Mouse (Mus musculus) embryonic facial prominence, embryonic 14.5 days (tissue): Measurements from ENCODE around the gene Nelfb. TPM values are rescaled to one million over a fixed set of nuclear protein-coding genes. Genes with fewer than 3 reads are reported as not detected.
A peak's percentile ranks its signal among the peaks of the same experiment; 100 is the strongest.

Experiments
- ATAC-seq: fragments of 200-750 bp; cut with Nextera tagmentation; 2 replicates; pipeline ENCODE4 v1.8.0; 2017; ENCODE audit warnings: low read depth, moderate number of reproducible peaks, moderate TSS enrichment
- DNase-seq: peaks from one replicate; pipeline ENCODE4 v3.0.0-alpha.2; 2015; ENCODE audit warnings: low spot score
- H3K27ac ChIP-seq: fragments of 300-500 bp; sonication (generic); replicated peaks from 2 replicates; pipeline ENCODE4 v1.5.1; 2014; ENCODE audit warnings: low read depth, mild to moderate bottlenecking, low read length, moderate library complexity
- H3K27me3 ChIP-seq: fragments of 300-500 bp; sonication (generic); replicated peaks from 2 replicates; pipeline ENCODE4 v1.6.1; 2014; ENCODE audit warnings: low read length; ENCODE audit not compliant: control insufficient read depth, insufficient read depth
- H3K36me3 ChIP-seq: fragments of 300-500 bp; sonication (generic); 2 replicates; pipeline ENCODE4 v1.6.1; 2014; ENCODE audit warnings: low read length, mixed read lengths; ENCODE audit not compliant: control insufficient read depth, insufficient read depth
- H3K4me1 ChIP-seq: fragments of 300-500 bp; sonication (generic); 2 replicates; pipeline ENCODE4 v1.6.1; 2014; ENCODE audit warnings: antibody characterized with exemption, low read length; ENCODE audit not compliant: control insufficient read depth, insufficient read depth
- H3K4me2 ChIP-seq: fragments of 300-500 bp; sonication (generic); 2 replicates; pipeline ENCODE4 v1.6.1; 2014; ENCODE audit warnings: low read depth, mild to moderate bottlenecking, low read length, moderate library complexity, mixed read lengths
- H3K4me3 ChIP-seq: fragments of 300-500 bp; sonication (generic); 2 replicates; pipeline ENCODE4 v1.5.1; 2014; ENCODE audit warnings: low read depth, mild to moderate bottlenecking, low read length
- H3K9ac ChIP-seq: fragments of 300-500 bp; sonication (generic); 2 replicates; pipeline ENCODE4 v1.6.1; 2014; ENCODE audit warnings: low read depth, mild to moderate bottlenecking, low read length, moderate library complexity, mixed read lengths
- H3K9me3 ChIP-seq: fragments of 300-500 bp; sonication (generic); 2 replicates; pipeline ENCODE4 v1.6.1; 2016; ENCODE audit warnings: low read length; ENCODE audit not compliant: control insufficient read depth
- WGBS: fragments of 180-500 bp; shearing (Covaris S2); extraction: QIAGEN DNeasy Blood & Tissue Kit; methylation state at CpG from one replicate; pipeline ENCODE4 v1.1.7; 2014; 5-methylcytosine and 5-hydroxymethylcytosine counted together
- polyA plus RNA-seq: library from polyadenylated mRNA; unstranded; fragments of >200 nt; fragmentation: Nextera tagmentation; extraction: Ambion mirVana; gene quantifications from 2 replicates; pipeline ENCODE4 v1.2.1, GENCODE M21; 2014

Gene Nelfb
- polyA plus RNA-seq, 1 experiment from 2014 or later = 76.8 TPM

- Histone ChIP-seq H3K9me3 (no peaks in the 10 kb centered on the region), H3K4me2 (peak within 1 kb of the TSS; percentile 51), H3K4me1 (no peaks in the 10 kb centered on the region; the same call in 1 of the 2 replicates), H3K27me3 (peaks cover 28% of the 10 kb centered on the region), H3K9ac (peak within 1 kb of the TSS; percentile 46), H3K4me3 (peak within 1 kb of the TSS; percentile 28), H3K36me3 (peaks cover 34% of the 10 kb centered on the region), H3K27ac (peak within 1 kb of the TSS; percentile 13; the same call in 1 of the 2 replicates)
- ATAC-seq = peak; percentile 74
- peak; percentile 89 for DNase-seq
- 9% methylated on average over 7 of the region's 8 CpGs for WGBS
These were observed 14.9 kb downstream of the Nelfb start, which contains the start of gene Tor4a for GRCm38 (mm10) chr2:25196172-25196954. Tor4a (minus strand) TSS chr2:25196886.

- WGBS = 21% methylated on average over 55 of the region's 55 CpGs
- Histone ChIP-seq H3K27me3 (peaks cover 28% of the 10 kb centered on the region), H3K9ac (peak overlapping the region; percentile 46), H3K27ac (no peak overlapping the region), H3K9me3 (no peaks in the 10 kb centered on the region), H3K4me3 (peak overlapping the region; percentile 28), H3K4me1 (no peaks in the 10 kb centered on the region; the same call in 1 of the 2 replicates), H3K36me3 (peaks cover 25% of the 10 kb centered on the region), H3K4me2 (peak overlapping the region; percentile 51)
- DNase-seq (no peak), ATAC-seq (no peak)
These were observed 15.8 kb downstream of the Nelfb start for GRCm38 (mm10) chr2:25195211-25196156.

- ATAC-seq (no peak), DNase-seq (no peak)
- Histone ChIP-seq H3K4me1 (no peaks in the 10 kb centered on the region; the same call in 1 of the 2 replicates), H3K4me2 (peak overlapping the region; percentile 51; the same call in 1 of the 2 replicates), H3K27ac (no peak overlapping the region), H3K36me3 (peaks cover 17% of the 10 kb centered on the region), H3K4me3 (no peak overlapping the region), H3K27me3 (peaks cover 28% of the 10 kb centered on the region), H3K9me3 (no peaks in the 10 kb centered on the region), H3K9ac (no peak overlapping the region)
- WGBS = 86% methylated on average over 13 of the region's 17 CpGs
These were observed 16.7 kb downstream of the Nelfb start for GRCm38 (mm10) chr2:25194486-25195171.

GRCm38 (mm10) chr2:25194006-25194405, 17.3 kb downstream of the Nelfb start:
- 79% methylated on average over 5 of the region's 5 CpGs for WGBS
- no peak for DNase-seq
- Histone ChIP-seq H3K4me3 (no peak overlapping the region), H3K9me3 (no peaks in the 10 kb centered on the region), H3K4me2 (no peak overlapping the region), H3K36me3 (peaks cover 10% of the 10 kb centered on the region; the same call in 1 of the 2 replicates), H3K9ac (no peak overlapping the region), H3K4me1 (no peaks in the 10 kb centered on the region; the same call in 1 of the 2 replicates), H3K27ac (no peak overlapping the region), H3K27me3 (peaks cover 28% of the 10 kb centered on the region)
- ATAC-seq = no peak

- H3K9me3 ChIP-seq = no peaks in the 10 kb centered on the region
- H3K27me3 ChIP-seq = peaks cover 28% of the 10 kb centered on the region
- H3K9ac ChIP-seq = no peak overlapping the region
- H3K4me2 ChIP-seq = peak overlapping the region; percentile 21; the same call in 1 of the 2 replicates
- 0% methylated on average over 6 of the region's 6 CpGs for WGBS
- peak; percentile 90 for DNase-seq
- H3K4me1 ChIP-seq = no peaks in the 10 kb centered on the region; the same call in 1 of the 2 replicates
- H3K36me3 ChIP-seq = peaks cover 4% of the 10 kb centered on the region; the same call in 1 of the 2 replicates
- no peak overlapping the region for H3K4me3 ChIP-seq
- peak; percentile 83 for ATAC-seq
- H3K27ac ChIP-seq = no peak overlapping the region
These were observed 17.9 kb downstream of the Nelfb start for GRCm38 (mm10) chr2:25193330-25193770.

- Histone ChIP-seq H3K36me3 (no peaks in the 10 kb centered on the region), H3K4me3 (no peak overlapping the region), H3K9ac (no peak overlapping the region), H3K4me1 (0 out of 2 replicates have a peak, but pooled peaks cover 7% of the 10 kb centered on the region), H3K27ac (no peak overlapping the region), H3K4me2 (no peak overlapping the region), H3K27me3 (peaks cover 23% of the 10 kb centered on the region), H3K9me3 (no peaks in the 10 kb centered on the region)
- ATAC-seq (no peak), DNase-seq (no peak)
- WGBS = 83% methylated on average over 6 of the region's 6 CpGs
These were observed 23.4 kb downstream of the Nelfb start for GRCm38 (mm10) chr2:25187841-25188240.

GRCm38 (mm10) chr2:25186575-25186930, 24.7 kb downstream of the Nelfb start:
- peaks cover 34% of the 10 kb centered on the region for H3K27me3 ChIP-seq
- WGBS = 29% methylated on average over 5 of the region's 5 CpGs
- no peaks in the 10 kb centered on the region for H3K36me3 ChIP-seq
- H3K4me1 ChIP-seq = 0 out of 2 replicates have a peak, but pooled peaks cover 7% of the 10 kb centered on the region
- peak overlapping the region; percentile 71; the same call in 1 of the 2 replicates for H3K9ac ChIP-seq
- no peak for ATAC-seq
- no peak overlapping the region for H3K27ac ChIP-seq
- H3K9me3 ChIP-seq = no peaks in the 10 kb centered on the region
- peak overlapping the region; percentile 52; the same call in 1 of the 2 replicates for H3K4me3 ChIP-seq
- no peak for DNase-seq
- peak overlapping the region; percentile 94 for H3K4me2 ChIP-seq
